Mouse (Mus musculus) forebrain, embryonic 11.5 days (tissue): ENCODE measurements at regions not wholly inside any gene's neighbourhood (a gene's known extent, or its start where the extent isn't known, plus 50 kb on each side); places are given as distances from the start of the nearest gene placed in this dataset.

Source experiments
- ATAC-seq: fragments of 200-750 bp; cut with Nextera tagmentation; replicated peaks from 2 replicates; pipeline ENCODE4 v1.8.0; 2017; ENCODE audit warnings: moderate TSS enrichment; ENCODE audit not compliant: low FRiP score
- DNase-seq: peaks from one replicate; pipeline ENCODE4 v3.0.0-alpha.2; 2017; ENCODE audit warnings: low spot score
- H3K27ac ChIP-seq: fragments of 300-500 bp; sonication (generic); 2 replicates; pipeline ENCODE4 v1.5.1; 2014; ENCODE audit warnings: low read depth, low read length
- H3K27me3 ChIP-seq: fragments of 300-500 bp; sonication (generic); 2 replicates; pipeline ENCODE4 v1.6.1; 2014; ENCODE audit warnings: mild to moderate bottlenecking, low read length, mixed read lengths; ENCODE audit not compliant: control insufficient read depth, insufficient read depth
- H3K36me3 ChIP-seq: fragments of 300-500 bp; sonication (generic); 2 replicates; pipeline ENCODE4 v1.6.1; 2014; ENCODE audit warnings: mild to moderate bottlenecking, low read length, moderate library complexity, mixed read lengths; ENCODE audit not compliant: control insufficient read depth, insufficient read depth
- H3K4me1 ChIP-seq: fragments of 300-500 bp; sonication (generic); replicated peaks from 2 replicates; pipeline ENCODE4 v1.6.1; 2014; ENCODE audit warnings: low read length, mixed read lengths; ENCODE audit not compliant: control insufficient read depth, insufficient read depth
- H3K4me2 ChIP-seq: fragments of 300-500 bp; sonication (generic); 2 replicates; pipeline ENCODE4 v1.6.1; 2014; ENCODE audit warnings: low read depth, mild to moderate bottlenecking, low read length, moderate library complexity, mixed read lengths; ENCODE audit not compliant: severe bottlenecking
- H3K4me3 ChIP-seq: fragments of 300-500 bp; sonication (generic); 2 replicates; pipeline ENCODE4 v1.5.1; 2014; ENCODE audit warnings: low read depth, low read length
- H3K9ac ChIP-seq: fragments of 300-500 bp; sonication (generic); 2 replicates; pipeline ENCODE4 v1.6.1; 2014; ENCODE audit warnings: low read length
- H3K9me3 ChIP-seq: fragments of 300-500 bp; sonication (generic); 2 replicates; pipeline ENCODE4 v1.6.1; 2016; ENCODE audit warnings: low read length, mixed read lengths; ENCODE audit not compliant: control insufficient read depth
- WGBS: fragments of 180-500 bp; shearing (Covaris S2); extraction: QIAGEN DNeasy Blood & Tissue Kit; methylation state at CpG from one replicate; pipeline ENCODE4 v1.1.7; 2014; 5-methylcytosine and 5-hydroxymethylcytosine counted together

DNA sequence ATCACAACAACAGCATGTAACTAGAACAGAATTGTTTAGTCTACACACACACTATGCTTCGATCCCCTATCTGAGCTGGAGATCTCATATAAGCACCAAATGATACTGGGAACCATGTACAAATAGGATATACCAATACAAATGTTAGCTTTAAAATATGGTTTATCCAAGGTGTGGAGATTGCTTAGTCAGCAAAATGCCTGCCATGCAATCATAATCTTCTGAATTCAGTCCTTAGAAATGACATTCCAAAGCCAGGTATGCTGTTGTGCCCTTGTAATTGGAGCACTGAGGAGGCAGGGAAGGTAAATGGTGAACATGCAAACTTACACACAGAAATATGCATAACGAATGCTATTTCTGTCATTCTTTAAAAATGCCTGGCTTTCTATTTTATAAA, 54.0 kb upstream of the Thsd7b start:
- no peaks in the 10 kb centered on the region for H3K4me1 ChIP-seq
- no peak overlapping the region for H3K4me2 ChIP-seq
- H3K27me3 ChIP-seq: no peaks in the 10 kb centered on the region
- DNase-seq: no peak
- no peak overlapping the region for H3K4me3 ChIP-seq
- WGBS: 89% methylated on average over 2 of the region's 2 CpGs
- no peak for ATAC-seq
- H3K27ac ChIP-seq: no peak overlapping the region
- H3K9ac ChIP-seq: no peak overlapping the region
- H3K9me3 ChIP-seq: no peaks in the 10 kb centered on the region
- H3K36me3 ChIP-seq: no peaks in the 10 kb centered on the region

GRCm38 (mm10) chr1:129208806-129209205, 64.3 kb upstream of the Thsd7b start:
- H3K9me3 ChIP-seq: no peaks in the 10 kb centered on the region
- no peaks in the 10 kb centered on the region for H3K27me3 ChIP-seq
- H3K9ac ChIP-seq: no peak overlapping the region
- 73% methylated on average over 1 of the region's 1 CpGs for WGBS
- peak overlapping the region; percentile 76 for H3K27ac ChIP-seq
- no peaks in the 10 kb centered on the region for H3K36me3 ChIP-seq
- DNase-seq: no peak
- H3K4me1 ChIP-seq: no peaks in the 10 kb centered on the region
- peak; percentile 19 for ATAC-seq
- no peak overlapping the region for H3K4me2 ChIP-seq
- no peak overlapping the region for H3K4me3 ChIP-seq

GRCm38 (mm10) chr1:129208406-129208805, 64.7 kb upstream of the Thsd7b start:
- H3K4me1 ChIP-seq: no peaks in the 10 kb centered on the region
- no peak overlapping the region for H3K4me3 ChIP-seq
- DNase-seq (peak; percentile 52), ATAC-seq (peak; percentile 96)
- no peaks in the 10 kb centered on the region for H3K9me3 ChIP-seq
- H3K9ac ChIP-seq: no peak overlapping the region
- H3K27ac ChIP-seq: peak overlapping the region; percentile 76
- H3K27me3 ChIP-seq: no peaks in the 10 kb centered on the region
- H3K4me2 ChIP-seq: no peak overlapping the region
- H3K36me3 ChIP-seq: no peaks in the 10 kb centered on the region
- 2% methylated on average over 2 of the region's 2 CpGs for WGBS

DNA sequence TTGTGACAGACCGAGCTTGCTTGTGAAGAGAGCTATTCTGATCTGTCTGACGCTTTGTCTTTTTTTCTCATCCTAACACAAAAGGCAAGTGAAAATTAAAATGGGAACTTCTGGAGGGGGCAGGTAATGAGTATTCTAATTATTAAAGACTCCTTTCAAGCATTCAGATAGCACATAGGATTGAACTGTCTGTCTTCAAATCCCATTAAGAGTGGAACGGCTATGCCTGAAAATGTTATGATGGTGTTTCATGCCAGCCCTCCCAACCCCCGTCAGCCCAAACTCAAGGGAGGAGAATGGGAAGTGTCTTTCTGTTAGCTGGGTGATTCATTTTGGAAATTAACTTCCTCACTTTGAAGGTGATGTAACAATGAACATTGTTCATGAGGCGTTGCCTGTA, 65.4 kb upstream of the Thsd7b start:
- no peaks in the 10 kb centered on the region for H3K4me1 ChIP-seq
- ATAC-seq (no peak), DNase-seq (no peak)
- no peak overlapping the region for H3K9ac ChIP-seq
- no peak overlapping the region for H3K4me2 ChIP-seq
- H3K9me3 ChIP-seq: no peaks in the 10 kb centered on the region
- 72% methylated on average over 5 of the region's 5 CpGs for WGBS
- no peaks in the 10 kb centered on the region for H3K27me3 ChIP-seq
- no peak overlapping the region for H3K4me3 ChIP-seq
- H3K36me3 ChIP-seq: no peaks in the 10 kb centered on the region
- no peak overlapping the region for H3K27ac ChIP-seq

DNA sequence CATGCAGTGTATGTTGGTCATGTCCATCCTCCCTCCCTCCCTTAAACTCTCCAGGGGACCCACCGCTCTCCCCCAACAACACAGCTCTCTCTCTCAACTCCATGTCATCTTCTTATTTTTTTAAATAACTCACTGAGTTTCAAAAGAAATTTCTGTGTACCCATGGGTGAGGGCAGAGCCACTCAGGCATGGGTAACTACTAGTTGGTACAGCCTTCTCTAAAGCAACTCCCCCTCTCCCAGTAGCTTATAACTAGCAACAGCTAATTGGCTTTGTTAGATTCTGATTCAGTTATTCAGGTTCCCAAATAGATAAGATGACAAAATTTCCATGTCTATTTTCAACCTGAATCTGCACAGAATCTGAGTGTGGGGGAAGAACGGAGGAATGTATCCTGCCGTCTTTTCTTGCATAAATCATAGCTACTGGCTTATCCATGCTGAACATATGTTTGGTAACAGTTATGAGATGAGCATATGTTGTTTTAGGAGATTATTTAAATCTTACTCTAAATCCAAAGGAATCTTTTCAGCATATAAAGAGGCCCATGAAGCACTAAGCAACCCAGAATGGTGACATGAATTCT, 92.8 kb upstream of the Thsd7b start:
- Histone ChIP-seq H3K36me3 (no peaks in the 10 kb centered on the region), H3K9ac (no peak overlapping the region), H3K9me3 (no peaks in the 10 kb centered on the region), H3K4me3 (no peak overlapping the region), H3K4me2 (no peak overlapping the region), H3K27me3 (no peaks in the 10 kb centered on the region), H3K4me1 (no peaks in the 10 kb centered on the region), H3K27ac (no peak overlapping the region)
- 91% methylated on average over 3 of the region's 3 CpGs for WGBS
- ATAC-seq (no peak; the same call in 1 of the 2 replicates), DNase-seq (no peak)

- H3K4me3 ChIP-seq: no peak overlapping the region
- H3K4me1 ChIP-seq: no peaks in the 10 kb centered on the region
- no peak overlapping the region for H3K4me2 ChIP-seq
- H3K27me3 ChIP-seq: no peaks in the 10 kb centered on the region
- no peaks in the 10 kb centered on the region for H3K9me3 ChIP-seq
- 89% methylated on average over 8 of the region's 8 CpGs for WGBS
- no peaks in the 10 kb centered on the region for H3K36me3 ChIP-seq
- no peak overlapping the region for H3K9ac ChIP-seq
- H3K27ac ChIP-seq: no peak overlapping the region
- ATAC-seq (no peak), DNase-seq (no peak)
Observed at GRCm38 (mm10) chr1:129169936-129170335, 103.2 kb upstream of the Thsd7b start.

DNA sequence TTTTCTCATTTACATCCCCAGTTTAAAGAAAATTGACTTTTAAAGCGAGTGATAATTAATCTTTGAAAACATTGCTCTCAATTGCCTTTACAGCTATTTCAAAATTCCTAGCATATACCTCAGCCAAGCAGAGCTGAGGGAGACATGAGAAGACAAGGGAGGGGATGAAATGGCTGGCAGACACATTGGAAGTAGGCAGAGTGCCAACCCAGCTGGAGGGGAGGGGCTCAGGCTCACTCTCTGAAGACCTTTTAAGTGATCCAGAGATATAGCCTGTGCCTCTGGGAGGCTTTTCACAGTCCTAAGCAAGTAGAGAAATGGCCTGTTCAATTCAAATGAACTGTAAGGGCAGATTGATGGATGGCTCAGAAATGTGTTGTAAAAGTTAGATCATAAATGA, 122.5 kb upstream of the Thsd7b start:
- no peak overlapping the region for H3K4me2 ChIP-seq
- 85% methylated on average over 1 of the region's 1 CpGs for WGBS
- H3K27me3 ChIP-seq: no peaks in the 10 kb centered on the region

GRCm38 (mm10) chr1:129148733-129149388, 124.2 kb upstream of the Thsd7b start:
- H3K4me2 ChIP-seq: no peak overlapping the region
- ATAC-seq (no peak), DNase-seq (no peak)
- H3K36me3 ChIP-seq: no peaks in the 10 kb centered on the region
- H3K9me3 ChIP-seq: no peaks in the 10 kb centered on the region
- no peak overlapping the region for H3K9ac ChIP-seq
- H3K4me1 ChIP-seq: no peaks in the 10 kb centered on the region
- H3K27ac ChIP-seq: no peak overlapping the region
- no peak overlapping the region for H3K4me3 ChIP-seq
- 67% methylated on average over 7 of the region's 7 CpGs for WGBS
- no peaks in the 10 kb centered on the region for H3K27me3 ChIP-seq

More for the DNA sequence above, 122.5 kb upstream of the Thsd7b start:
- Histone ChIP-seq H3K4me3 (no peak overlapping the region), H3K27ac (no peak overlapping the region), H3K9me3 (no peaks in the 10 kb centered on the region), H3K9ac (no peak overlapping the region), H3K36me3 (no peaks in the 10 kb centered on the region), H3K4me1 (no peaks in the 10 kb centered on the region)
- DNase-seq: no peak
- no peak for ATAC-seq
